Mouse (Mus musculus) cerebellum, adult 11 months (tissue): ENCODE measurements at regions not wholly inside any gene's neighbourhood (a gene's known extent, or its start where the extent isn't known, plus 50 kb on each side); places are given as distances from the start of the nearest gene placed in this dataset.

Source experiments
- DNase-seq: peaks from one replicate; pipeline ENCODE4 v3.0.0; 2022

DNA sequence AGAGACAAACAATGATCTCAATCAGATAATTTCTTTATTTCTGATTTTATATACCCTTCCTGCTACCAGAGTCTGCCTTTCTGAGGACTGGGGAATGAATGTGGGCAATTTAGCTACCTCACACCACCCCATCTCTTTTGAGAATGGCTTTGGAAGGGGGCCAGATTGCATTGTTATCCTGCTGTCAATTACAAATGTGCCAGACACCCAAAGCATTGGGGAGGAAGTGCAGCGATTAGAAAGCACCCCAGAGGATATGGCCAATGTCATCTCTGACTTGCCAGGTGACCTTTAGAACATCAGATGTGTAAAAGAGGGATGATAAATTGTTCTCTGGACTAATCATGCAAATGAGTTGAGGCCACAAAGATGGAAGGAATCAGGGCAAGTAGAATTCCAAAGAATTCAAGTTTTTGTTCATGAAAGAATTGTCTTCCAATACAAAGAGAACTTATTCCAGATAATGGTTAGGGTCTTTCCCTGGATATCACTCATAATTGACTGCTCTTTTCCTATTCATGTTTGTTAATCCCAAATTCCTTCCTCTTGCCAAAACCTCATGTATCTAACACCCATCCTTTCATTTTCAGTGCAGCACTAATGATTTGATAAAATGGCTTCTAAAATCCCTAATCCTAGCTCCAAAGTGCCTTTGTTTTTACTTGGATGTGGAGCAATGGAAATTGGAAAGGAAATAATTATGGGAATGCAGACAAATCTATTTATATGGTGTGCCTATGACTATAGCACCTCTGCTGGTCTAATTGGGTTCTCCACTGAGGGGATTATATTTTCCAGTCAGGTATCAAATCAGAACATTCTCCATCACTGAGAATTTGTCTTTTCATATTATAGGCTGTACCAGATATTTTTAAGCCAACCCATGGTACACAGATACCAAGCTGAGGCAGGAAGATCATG is 89.1 kb upstream of the Chl1 start:
- DNase-seq, result no peak

- DNase-seq, result no peak
These were observed 79.3 kb upstream of the Chl1 start for GRCm38 (mm10) chr6:103430933-103431594.

DNA sequence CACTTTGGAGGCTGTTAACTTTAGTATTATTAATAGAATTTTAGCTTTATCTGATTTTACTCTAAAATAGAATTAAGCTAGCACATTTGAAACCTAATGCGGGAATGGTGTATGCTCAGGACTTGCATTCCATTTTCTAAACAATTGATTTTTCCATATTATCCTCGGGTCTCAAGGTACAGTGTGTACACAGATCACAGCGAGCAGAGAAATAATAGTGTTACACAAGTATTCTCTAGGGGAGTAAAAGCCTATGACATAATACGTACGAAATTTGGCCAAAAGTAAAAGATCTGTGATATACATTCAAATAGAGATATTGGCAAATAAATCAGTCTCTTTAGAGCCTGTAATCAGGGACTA is 78.8 kb upstream of the Chl1 start:
- no peak for DNase-seq
